Mouse (Mus musculus): ENCODE data around the gene Tigd3.
A peak's percentile ranks its signal among the peaks of the same experiment; 100 is the strongest.

The Tigd3 gene

GRCm38 (mm10) chr19:5877618-5878361 is 16.2 kb downstream of the Tigd3 start, which contains the start of gene Slc25a45:
Slc25a45 (plus strand) TSS chr19:5877808.
- peak; percentile 86 for DNase-seq (ENCODE audit: low spot score)

- DNase-seq (ENCODE audit: low spot score), result peak; percentile 94
Observed at GRCm38 (mm10) chr19:5874969-5875480, 18.9 kb downstream of the Tigd3 start, which contains the start of gene Frmd8. Frmd8 (minus strand) TSS chr19:5875274.

GRCm38 (mm10) chr19:5874391-5874968 is 19.5 kb downstream of the Tigd3 start:
- no peak for DNase-seq (ENCODE audit: low spot score)

- DNase-seq (ENCODE audit: low spot score), result no peak
Observed at GRCm38 (mm10) chr19:5872931-5873556, 20.9 kb downstream of the Tigd3 start.

GRCm38 (mm10) chr19:5872528-5872927 is 21.4 kb downstream of the Tigd3 start:
- DNase-seq (ENCODE audit: low spot score), result no peak

GRCm38 (mm10) chr19:5871683-5872082 is 22.3 kb downstream of the Tigd3 start:
- no peak for DNase-seq (ENCODE audit: low spot score)

DNA sequence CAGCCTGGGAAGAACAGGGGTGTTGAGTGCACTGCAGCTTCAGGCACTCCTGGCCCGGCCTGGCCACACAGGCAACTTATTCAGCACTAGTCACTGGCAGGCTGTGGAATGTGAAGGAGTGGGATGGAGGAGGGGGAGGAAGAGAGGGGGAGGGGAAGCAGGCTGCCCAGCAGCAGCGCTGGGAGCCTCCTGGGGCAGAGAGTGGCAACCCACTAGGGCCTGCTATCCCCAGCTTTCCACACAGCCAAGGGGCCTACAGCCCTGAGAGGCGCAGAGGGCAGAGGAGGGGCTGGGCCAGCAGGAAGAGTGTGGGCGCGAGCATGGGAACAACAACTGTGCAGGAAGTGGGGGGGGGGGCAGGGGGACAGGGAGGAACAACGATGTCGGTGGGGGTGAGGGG is 22.7 kb downstream of the Tigd3 start:
- DNase-seq (ENCODE audit: low spot score), result no peak

GRCm38 (mm10) chr19:5868096-5868495 is 25.9 kb downstream of the Tigd3 start:
- DNase-seq (ENCODE audit: low spot score), result no peak

GRCm38 (mm10) chr19:5864710-5865398 is 29.1 kb downstream of the Tigd3 start:
- DNase-seq (ENCODE audit: low spot score), result no peak

DNA sequence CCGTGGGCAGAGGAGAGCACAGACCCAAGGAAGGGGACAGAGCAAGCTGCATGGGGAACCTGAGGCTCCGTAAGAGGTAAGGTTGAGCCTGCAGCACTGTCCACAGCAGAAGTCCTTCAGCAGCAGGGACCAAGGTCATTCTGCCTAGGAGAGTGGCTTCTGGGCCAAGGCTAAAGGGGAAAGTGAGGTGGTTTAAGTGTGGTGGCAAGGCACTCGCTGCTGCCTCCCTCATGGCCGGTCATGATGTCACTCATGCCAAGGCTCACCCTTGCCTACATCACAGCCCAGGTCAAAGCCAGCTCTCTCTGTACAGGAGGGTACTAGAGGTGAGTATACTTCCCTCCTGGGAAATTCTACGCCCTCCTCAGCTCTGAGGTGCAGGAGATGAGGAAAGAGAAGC is 30.2 kb downstream of the Tigd3 start:
- no peak for DNase-seq (ENCODE audit: low spot score)

GRCm38 (mm10) chr19:5862335-5863085 is 31.4 kb downstream of the Tigd3 start:
- no peak for DNase-seq (ENCODE audit: low spot score)

DNA sequence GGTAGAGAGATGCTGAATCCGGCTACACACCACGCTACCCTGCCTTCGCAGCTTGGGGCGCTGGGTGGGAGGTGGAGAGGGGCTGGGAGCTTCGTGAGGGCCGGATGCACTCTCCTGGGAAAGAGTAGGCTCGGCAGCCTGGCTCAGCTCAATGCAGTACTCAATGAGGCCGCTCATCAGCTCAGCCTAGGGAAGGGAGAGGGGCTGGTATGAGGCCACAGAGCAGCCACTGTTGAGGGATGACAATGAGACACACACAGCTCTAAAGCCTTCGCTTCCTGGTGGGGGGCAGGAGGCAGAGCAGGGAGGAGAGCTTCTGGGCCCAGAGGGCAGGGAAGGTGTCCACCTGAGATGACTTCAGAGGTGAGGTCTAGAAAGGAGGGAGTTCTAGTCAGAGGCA is 37.3 kb downstream of the Tigd3 start:
- DNase-seq (ENCODE audit: low spot score), result no peak

GRCm38 (mm10) chr19:5852035-5852722 is 41.8 kb downstream of the Tigd3 start:
- DNase-seq (ENCODE audit: low spot score), result no peak

DNA sequence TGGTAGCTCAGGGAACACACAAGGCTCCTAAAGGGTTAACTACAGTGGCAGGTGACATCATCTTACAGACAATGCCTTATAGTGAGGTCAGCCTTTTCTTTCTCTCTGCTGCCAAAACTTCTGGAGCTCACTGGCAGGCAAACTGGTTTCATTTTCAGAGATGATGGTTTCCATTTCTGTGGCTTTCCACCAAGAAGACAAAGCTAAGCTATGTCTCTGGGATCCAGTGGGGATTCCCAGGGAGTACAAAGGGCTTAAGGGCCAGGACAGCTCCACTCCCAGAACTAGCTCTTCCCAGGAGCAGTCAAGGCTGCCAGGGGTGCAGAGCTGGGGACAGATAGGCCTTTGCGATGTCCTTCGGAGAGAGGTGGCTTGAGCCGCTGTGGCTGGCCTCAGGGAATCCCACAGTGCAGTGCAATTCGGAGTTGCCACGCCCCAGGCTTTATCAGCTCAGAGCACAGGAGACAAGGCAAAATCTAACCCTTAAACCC is 42.4 kb downstream of the Tigd3 start:
- DNase-seq (ENCODE audit: low spot score), result no peak

GRCm38 (mm10) chr19:5850860-5851259 is 43.1 kb downstream of the Tigd3 start:
- no peak for DNase-seq (ENCODE audit: low spot score)

- peak; percentile 97 for DNase-seq (ENCODE audit: low spot score)
Observed at GRCm38 (mm10) chr19:5849843-5850527, 44.0 kb downstream of the Tigd3 start.

GRCm38 (mm10) chr19:5848826-5849672 is 44.9 kb downstream of the Tigd3 start:
- peak; percentile 60 for DNase-seq (ENCODE audit: low spot score)

DNA sequence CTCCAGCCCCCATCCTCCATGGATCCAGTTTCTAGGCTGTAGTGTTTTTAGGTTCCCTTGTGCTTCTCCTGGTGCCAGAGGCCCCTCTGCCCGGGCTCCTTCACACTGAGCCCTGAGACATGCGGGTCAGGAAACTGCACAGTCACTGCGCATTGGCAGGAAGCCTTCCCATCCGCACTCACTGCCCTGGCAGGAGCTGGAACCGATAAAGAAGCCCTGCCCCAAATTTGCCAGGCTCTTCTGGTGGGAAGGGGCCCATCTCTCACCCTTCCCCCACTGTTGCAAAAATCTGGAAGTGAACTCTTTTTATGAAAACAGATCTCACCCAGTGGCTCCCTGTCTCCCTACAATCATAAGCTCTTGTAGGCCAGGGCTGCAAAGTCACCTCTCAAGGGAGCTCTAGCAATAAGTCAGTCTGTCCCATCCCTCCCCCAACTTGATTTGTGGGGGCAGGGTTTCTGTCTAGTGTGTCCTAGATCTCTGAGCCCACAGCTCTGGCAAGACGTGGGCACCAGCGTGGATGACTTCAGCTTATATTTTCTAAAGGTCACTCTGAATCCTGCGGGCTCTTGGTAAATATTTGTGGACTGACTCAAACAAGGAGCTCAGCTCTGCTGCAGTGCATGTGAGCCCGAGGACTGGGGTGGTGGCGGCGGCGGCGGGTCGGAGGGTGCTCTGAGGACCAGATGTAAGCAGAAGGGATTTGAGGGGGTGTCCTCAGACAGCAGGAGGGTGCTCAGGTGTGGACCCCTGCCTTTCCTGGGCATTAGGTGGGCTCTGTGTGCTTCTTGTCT is 45.7 kb downstream of the Tigd3 start:
- DNase-seq (ENCODE audit: low spot score), result peak; percentile 66

Data from urinary bladder, postnatal 14 days (tissue).